Mouse (Mus musculus) liver, adult 2 months (tissue): Measurements from ENCODE around the gene Slamf9. TPM values are rescaled to one million over a fixed set of nuclear protein-coding genes. Genes with fewer than 3 reads are reported as not detected.

Experiments
- DNase-seq: peaks from one replicate; pipeline ENCODE4 v3.0.0-alpha.2; 2011; ENCODE audit warnings: low read depth, low spot score; ENCODE audit errors: extremely low read depth
- H3K27ac ChIP-seq: fragments of 200-500 bp; replicated peaks from 2 replicates; pipeline ENCODE4 v1.5.1; 2012; ENCODE audit warnings: low read depth, mild to moderate bottlenecking, control low read depth, inconsistent platforms, low read length; ENCODE audit not compliant: insufficient read depth
- H3K27me3 ChIP-seq: fragments of 200-500 bp; 2 replicates; pipeline ENCODE4 v1.6.1; 2012; ENCODE audit warnings: mild to moderate bottlenecking, moderate library complexity, low read length, inconsistent platforms; ENCODE audit not compliant: control insufficient read depth, insufficient read depth
- H3K36me3 ChIP-seq: fragments of 200-500 bp; 2 replicates; pipeline ENCODE4 v1.6.1; 2012; ENCODE audit warnings: low read length, inconsistent platforms; ENCODE audit not compliant: control insufficient read depth, insufficient read depth
- H3K4me1 ChIP-seq: fragments of 200-500 bp; 2 replicates; pipeline ENCODE4 v1.6.1; 2011; ENCODE audit warnings: low read length; ENCODE audit not compliant: control insufficient read depth, insufficient read depth
- H3K4me3 ChIP-seq: fragments of 200-500 bp; 2 replicates; pipeline ENCODE4 v1.5.1; 2011; ENCODE audit warnings: low read depth, mild to moderate bottlenecking, control low read depth, low read length, moderate library complexity; ENCODE audit not compliant: insufficient read depth
- H3K79me2 ChIP-seq: fragments of 200-500 bp; 2 replicates; pipeline ENCODE4 v1.6.1; 2012; ENCODE audit warnings: inconsistent platforms, mild to moderate bottlenecking, low read length, moderate library complexity; ENCODE audit not compliant: control insufficient read depth, insufficient read depth
- H3K9ac ChIP-seq: fragments of 200-500 bp; 2 replicates; pipeline ENCODE4 v1.6.1; 2012; ENCODE audit warnings: low read depth, mild to moderate bottlenecking, control low read depth, inconsistent platforms, low read length
- CTCF ChIP-seq: fragments of 200-500 bp; IDR thresholded peaks from 2 replicates; pipeline ENCODE4 v1.5.1; 2011; ENCODE audit warnings: low read depth, low read length, control low read depth
- POLR2A ChIP-seq: fragments of 200-500 bp; IDR thresholded peaks from 2 replicates; pipeline ENCODE4 v1.6.1; 2011; ENCODE audit warnings: low read length, control low read depth; ENCODE audit not compliant: insufficient read depth; ENCODE audit errors: extremely low read depth
- WGBS: fragments of 180-500 bp; shearing (Covaris S2); methylation state at CpG from one replicate; pipeline ENCODE4 v1.1.7; 2018; 5-methylcytosine and 5-hydroxymethylcytosine counted together
- polyA plus RNA-seq: library from polyadenylated mRNA; depleted of rRNA; stranded (reverse); fragments of >200 nt; gene quantifications from 2 replicates; pipeline ENCODE4 v1.2.3, GENCODE M21; 2012
- total RNA-seq: library from RNA; depleted of rRNA; stranded (reverse); fragments of >200 nt; gene quantifications from 2 replicates; pipeline ENCODE4 v1.2.3, GENCODE M21; 2014

Slamf9 gene
- total and polyA plus RNA-seq, 2 experiments, result 0.53 to 0.92 TPM

DNA sequence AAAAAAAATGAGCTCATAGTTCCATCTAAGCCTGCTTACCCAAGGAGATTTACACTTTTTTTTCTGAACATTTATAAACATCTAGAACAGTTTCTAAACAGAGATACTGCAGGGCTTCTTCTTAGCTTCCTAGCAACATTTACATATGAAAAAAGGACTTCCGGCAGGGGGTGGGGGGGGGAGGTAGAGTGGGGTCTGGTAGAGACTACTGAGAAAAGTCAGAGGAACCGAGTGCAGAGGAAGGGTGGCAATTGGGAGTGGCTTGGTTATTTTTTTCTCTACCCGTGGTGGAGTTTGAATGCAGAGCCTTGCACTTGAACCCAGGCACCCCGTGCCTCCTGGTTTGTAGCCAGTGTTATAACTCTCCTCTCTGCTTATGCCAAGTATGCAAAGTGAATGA lies 19.7 kb upstream of the Slamf9 start:
- Histone ChIP-seq H3K79me2 (no peaks in the 10 kb centered on the region), H3K9ac (no peak overlapping the region), H3K4me1 (no peaks in the 10 kb centered on the region), H3K27me3 (no peaks in the 10 kb centered on the region), H3K27ac (no peak overlapping the region; the same call in 1 of the 2 replicates), H3K4me3 (no peak overlapping the region), H3K36me3 (no peaks in the 10 kb centered on the region)
- DNase-seq, result no peak
- no peak for TF ChIP-seq CTCF
- TF ChIP-seq POLR2A, result no peak
- 47% methylated on average over 4 of the region's 4 CpGs for WGBS

DNA sequence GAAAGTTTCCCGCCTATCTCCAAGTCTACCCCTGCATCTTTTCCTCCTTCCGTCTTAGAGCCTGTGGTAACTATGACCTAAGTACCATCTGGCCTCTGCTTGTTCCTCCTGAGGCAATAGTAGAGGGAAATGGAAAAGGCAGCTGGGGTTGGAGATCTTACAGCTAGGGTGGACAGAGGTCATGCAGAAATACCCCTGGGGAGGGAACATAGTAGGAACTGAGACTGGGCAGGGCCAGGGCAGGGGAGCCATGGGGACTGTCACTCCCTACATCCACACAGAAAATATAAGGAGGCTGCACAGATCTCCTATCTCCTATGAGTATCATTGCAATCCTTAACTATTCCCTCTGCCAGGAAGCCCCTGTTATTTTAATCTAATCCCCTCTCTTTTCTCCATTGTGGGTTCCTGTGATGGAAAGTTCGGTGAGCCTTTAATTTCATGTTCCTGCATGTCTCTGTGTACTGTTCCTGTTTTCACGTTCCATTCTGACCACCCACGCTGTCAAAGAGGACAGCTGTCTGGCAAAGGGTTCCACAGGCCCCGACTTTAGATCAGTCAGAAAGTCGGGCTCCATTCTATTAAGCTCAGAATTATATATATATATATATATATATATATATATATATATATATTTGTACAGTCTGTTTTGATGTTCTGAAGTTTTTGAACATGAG lies 19.0 kb upstream of the Slamf9 start:
- WGBS, result 74% methylated on average over 7 of the region's 7 CpGs
- peak; percentile 28 for DNase-seq
- Histone ChIP-seq H3K36me3 (no peaks in the 10 kb centered on the region), H3K4me3 (no peak overlapping the region), H3K4me1 (no peaks in the 10 kb centered on the region), H3K27me3 (no peaks in the 10 kb centered on the region), H3K9ac (no peak overlapping the region), H3K79me2 (no peaks in the 10 kb centered on the region), H3K27ac (no peak overlapping the region; the same call in 1 of the 2 replicates)
- TF ChIP-seq CTCF (no peak), POLR2A (no peak)

GRCm38 (mm10) chr1:172457196-172457595 lies 18.0 kb upstream of the Slamf9 start:
- H3K27me3 ChIP-seq, result no peaks in the 10 kb centered on the region
- no peak overlapping the region for H3K27ac ChIP-seq
- H3K9ac ChIP-seq, result no peak overlapping the region
- WGBS, result 92% methylated on average over 3 of the region's 3 CpGs
- TF ChIP-seq POLR2A (no peak), CTCF (no peak)
- no peaks in the 10 kb centered on the region for H3K4me1 ChIP-seq
- no peaks in the 10 kb centered on the region for H3K79me2 ChIP-seq
- H3K36me3 ChIP-seq, result no peaks in the 10 kb centered on the region
- H3K4me3 ChIP-seq, result no peak overlapping the region
- DNase-seq, result no peak

DNA sequence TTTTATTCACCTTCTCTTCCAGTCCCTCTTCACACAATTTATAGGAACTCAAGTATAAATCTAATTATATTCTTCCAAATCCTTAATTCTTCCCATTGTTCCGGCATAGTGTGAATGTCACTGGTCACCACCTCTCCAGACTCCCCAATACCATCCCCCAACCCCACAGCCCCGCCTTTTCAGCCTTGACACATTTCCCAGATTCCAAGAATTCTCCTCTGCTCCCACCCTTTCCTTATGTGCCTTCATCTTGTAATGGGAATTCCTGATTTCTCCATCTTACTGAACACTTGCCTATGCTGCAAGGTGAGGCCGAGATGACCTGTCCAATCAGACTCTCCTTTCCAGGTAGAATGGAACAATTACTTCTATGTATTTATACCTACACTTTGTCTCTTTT lies 17.1 kb upstream of the Slamf9 start:
- no peak for TF ChIP-seq CTCF
- no peak for TF ChIP-seq POLR2A
- Histone ChIP-seq H3K27ac (no peak overlapping the region), H3K4me1 (no peaks in the 10 kb centered on the region), H3K36me3 (no peaks in the 10 kb centered on the region), H3K79me2 (no peaks in the 10 kb centered on the region), H3K27me3 (no peaks in the 10 kb centered on the region), H3K9ac (no peak overlapping the region), H3K4me3 (no peak overlapping the region)
- DNase-seq, result no peak
- 86% methylated on average over 3 of the region's 3 CpGs for WGBS

GRCm38 (mm10) chr1:172461602-172462001 lies 13.6 kb upstream of the Slamf9 start:
- Histone ChIP-seq H3K79me2 (no peaks in the 10 kb centered on the region), H3K4me3 (no peak overlapping the region), H3K27me3 (no peaks in the 10 kb centered on the region), H3K27ac (no peak overlapping the region), H3K36me3 (no peaks in the 10 kb centered on the region), H3K9ac (no peak overlapping the region), H3K4me1 (no peaks in the 10 kb centered on the region)
- WGBS, result 25% methylated on average over 2 of the region's 2 CpGs
- TF ChIP-seq CTCF, result no peak
- TF ChIP-seq POLR2A, result no peak
- no peak for DNase-seq

GRCm38 (mm10) chr1:172462534-172462933 lies 12.6 kb upstream of the Slamf9 start:
- 66% methylated on average over 3 of the region's 3 CpGs for WGBS
- H3K27ac ChIP-seq, result no peak overlapping the region
- no peaks in the 10 kb centered on the region for H3K4me1 ChIP-seq
- no peaks in the 10 kb centered on the region for H3K79me2 ChIP-seq
- no peak overlapping the region for H3K9ac ChIP-seq
- no peak overlapping the region for H3K4me3 ChIP-seq
- TF ChIP-seq POLR2A, result no peak
- no peak for TF ChIP-seq CTCF
- no peaks in the 10 kb centered on the region for H3K27me3 ChIP-seq
- no peaks in the 10 kb centered on the region for H3K36me3 ChIP-seq
- DNase-seq, result no peak
